Mouse (Mus musculus) heart, postnatal 0 days (tissue): Measurements from ENCODE around the gene Tmem270.

Experiments used
- CTCF ChIP-seq: IDR thresholded peaks from 2 replicates; pipeline ENCODE4 v1.5.1; 2016; ENCODE audit warnings: antibody characterized with exemption, control low read depth, low read depth
- EP300 ChIP-seq: IDR thresholded peaks from 2 replicates; pipeline ENCODE4 v1.6.1; 2016; ENCODE audit warnings: antibody characterized with exemption, low read depth

- TF ChIP-seq EP300, result no peak
- TF ChIP-seq CTCF, result no peak
Measured at GRCm38 (mm10) chr5:134936051-134936450, 29.5 kb upstream of the Tmem270 start.
